Mouse (Mus musculus) spleen, adult 12 weeks (tissue): ENCODE results near the gene Tssk3.
A peak's percentile ranks its signal among the peaks of the same experiment; 100 is the strongest.
"Not testable (repeated sequence)": the region's sequence is repeated elsewhere in the genome, so short reads cannot be mapped to it uniquely, and the experiment has no call there.

ENCODE experiments used
- DNase-seq: peaks from one replicate; pipeline ENCODE4 v3.0.0; 2022; ENCODE audit warnings: low spot score

Tssk3 gene

DNA sequence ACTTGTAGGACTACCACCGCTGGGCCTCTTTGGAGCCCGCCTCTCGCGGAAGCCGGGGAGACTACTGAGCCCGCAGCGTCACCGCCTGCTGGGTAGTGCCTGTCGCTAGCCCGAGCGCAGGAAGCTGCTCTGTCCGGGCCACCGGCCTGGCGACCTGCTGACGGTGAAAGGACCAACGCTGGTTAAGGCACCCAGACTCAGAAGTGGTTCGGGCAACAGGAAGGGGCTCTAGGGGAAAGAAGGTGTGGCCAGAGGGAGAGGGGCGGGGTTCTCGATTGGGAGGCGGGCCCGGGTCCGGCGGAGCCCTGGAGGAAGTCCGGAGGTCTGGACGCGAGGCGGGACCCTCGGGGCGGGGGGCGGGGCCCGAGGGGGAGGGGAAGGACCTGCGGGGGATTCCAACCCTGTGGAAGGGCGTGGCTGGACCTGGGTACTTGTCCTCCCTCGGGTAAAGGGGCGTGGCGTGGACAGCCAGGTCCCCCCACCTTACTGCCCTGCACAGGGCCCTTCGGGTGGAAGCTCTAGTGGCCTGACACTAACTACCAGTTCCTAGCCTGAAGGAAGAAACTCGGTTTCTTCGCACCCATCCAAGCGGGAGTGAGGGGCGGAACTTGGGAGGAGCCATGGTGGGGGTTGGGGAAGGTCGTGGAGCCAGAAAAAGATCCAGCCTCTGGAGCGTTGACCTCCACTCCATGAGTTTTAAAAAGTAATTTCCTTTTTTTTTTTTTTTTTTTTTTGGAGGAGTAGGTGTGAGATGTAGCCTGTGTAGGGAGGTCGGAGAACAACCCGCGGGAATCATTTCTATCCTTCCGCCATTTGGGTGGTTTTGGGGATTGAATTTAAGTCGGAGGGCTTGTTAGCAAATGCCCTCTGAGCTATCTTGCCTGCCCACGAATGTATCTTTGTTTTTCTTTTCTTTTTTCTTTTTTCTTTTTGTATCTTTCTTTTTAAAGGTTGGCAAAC, 10.1 kb upstream of the Tssk3 start:
- DNase-seq: no peak

- DNase-seq: no peak
These were observed 9.2 kb upstream of the Tssk3 start for GRCm38 (mm10) chr4:129500017-129500416.

- no peak for DNase-seq
These were observed 8.1 kb upstream of the Tssk3 start for GRCm38 (mm10) chr4:129498941-129499340.

DNA sequence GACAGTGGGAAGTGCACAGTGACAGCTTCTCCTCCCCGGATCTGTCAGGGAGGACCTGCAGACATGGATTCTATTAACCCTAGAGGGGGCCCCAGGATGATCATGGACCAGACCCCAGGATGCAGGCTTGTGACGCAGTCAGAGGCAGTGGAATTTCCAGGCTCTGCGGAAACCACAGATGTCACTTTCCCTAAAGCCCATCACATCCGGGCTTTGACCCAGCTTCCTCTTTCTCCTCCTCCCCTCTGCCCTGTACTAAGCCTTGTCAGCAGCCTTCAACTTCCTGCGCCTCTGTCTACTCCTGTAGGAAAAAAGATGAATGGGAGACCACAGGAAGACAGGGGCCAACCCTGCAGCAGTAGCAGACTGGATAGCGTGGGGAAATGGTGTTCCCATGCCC, 5.8 kb upstream of the Tssk3 start:
- DNase-seq: no peak

DNA sequence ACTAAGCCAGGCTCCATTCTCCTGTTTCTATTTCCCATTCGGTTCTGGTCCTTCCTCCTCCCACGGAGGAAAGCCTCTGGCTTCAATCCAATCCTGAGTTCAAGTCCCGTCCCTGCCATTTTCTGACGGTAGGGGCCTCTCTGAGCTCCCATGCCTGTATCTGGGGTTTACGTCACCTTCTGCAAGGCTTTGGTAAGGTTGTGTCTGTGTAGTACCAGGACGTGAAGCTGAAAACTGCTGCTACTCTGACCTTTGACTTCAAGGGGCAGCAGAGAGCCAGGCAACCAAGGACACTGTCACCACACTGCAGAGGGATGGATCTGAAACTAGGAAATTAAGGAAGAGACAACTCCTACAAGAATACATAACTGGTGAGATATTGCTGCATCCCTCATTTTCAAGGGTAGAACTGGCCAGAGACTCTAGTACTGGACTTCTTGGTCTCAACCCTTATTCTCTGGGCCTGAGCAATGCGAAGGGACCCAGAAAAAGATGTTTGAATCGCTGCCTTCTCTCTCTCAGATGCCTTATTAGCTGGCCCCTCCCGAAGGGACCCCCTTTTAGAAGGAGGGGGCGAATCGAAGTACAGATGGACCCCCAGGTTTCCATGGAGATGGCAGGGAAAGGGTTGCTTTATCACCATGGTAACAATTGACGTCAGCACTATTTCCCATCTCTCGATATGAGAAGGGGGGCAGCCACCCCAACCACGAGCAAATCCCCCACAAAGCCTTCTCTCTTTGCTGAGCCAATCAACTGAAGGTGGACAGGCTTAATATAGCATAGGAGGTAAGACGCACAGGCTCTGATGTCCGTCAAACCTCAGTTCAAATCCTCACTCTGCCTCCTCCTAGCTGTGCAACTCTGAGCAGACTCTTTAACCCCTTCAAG, 5.1 kb upstream of the Tssk3 start:
- no peak for DNase-seq

GRCm38 (mm10) chr4:129494681-129495080, 3.9 kb upstream of the Tssk3 start:
- no peak for DNase-seq

DNA sequence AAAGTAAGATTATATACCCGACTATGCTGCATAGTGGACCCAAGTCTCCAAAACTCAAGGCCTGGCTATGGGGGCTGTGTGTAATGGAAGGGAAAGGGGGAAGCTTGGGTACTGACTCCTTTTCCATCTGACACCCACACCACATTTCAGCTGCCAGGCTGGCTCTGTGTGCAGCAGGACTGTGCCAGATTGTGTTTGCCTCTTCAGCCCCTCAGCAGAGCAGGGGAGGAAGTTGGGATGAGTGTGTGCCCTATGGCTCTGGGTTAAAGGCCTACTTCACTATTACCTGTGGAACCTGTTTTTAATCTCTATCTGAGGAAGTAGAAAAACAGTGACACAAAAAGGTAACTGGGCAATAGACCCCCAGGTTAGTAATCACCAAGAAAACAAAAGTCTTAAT, 9.7 kb downstream of the Tssk3 start:
- no peak for DNase-seq

GRCm38 (mm10) chr4:129479863-129480262, 11.0 kb downstream of the Tssk3 start:
- DNase-seq: no peak

DNA sequence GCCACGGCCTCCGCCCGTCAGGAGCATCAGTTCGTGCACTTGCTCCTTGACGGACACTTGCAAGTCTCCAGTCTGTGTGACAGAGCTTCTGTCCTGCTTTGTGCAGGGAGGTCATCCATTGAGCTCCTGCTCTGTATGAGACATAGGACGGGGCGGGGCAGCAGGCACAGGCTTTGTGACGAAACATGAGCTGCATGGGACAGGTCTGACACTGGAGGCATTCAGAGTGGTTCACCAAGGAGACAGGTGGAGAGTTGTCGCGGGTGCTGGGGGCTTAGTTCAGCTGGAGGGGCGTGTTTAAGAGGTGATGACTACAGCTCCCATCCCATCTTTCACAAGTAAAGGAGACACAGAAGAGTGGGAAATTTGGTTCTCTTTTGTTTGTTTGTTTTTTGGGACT, 14.8 kb downstream of the Tssk3 start:
- no peak for DNase-seq

DNA sequence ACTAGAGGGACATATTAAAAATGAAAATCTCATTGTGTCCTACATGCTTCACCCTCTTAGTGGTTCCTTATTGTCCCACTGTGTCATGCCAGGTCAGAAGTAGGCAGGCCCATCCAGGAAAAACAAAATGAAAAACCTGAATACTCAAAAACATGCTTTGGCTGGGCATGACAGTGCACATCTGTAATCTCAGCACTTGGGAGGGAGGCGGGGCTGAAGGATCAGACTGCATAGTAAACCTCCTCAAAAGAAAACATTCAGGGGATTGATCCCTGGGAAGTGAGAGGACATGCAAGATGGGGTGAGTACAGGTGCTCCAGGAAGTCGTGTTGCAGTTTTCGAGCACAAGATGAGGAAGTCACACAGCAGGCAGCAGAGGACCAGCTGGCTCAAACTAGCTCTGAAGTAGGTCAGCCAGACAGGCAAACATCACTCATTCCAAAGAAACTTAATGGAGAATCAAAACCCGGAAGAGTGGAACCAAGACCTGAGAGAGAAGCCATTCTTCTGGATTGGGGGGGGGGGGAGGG, 26.5 kb downstream of the Tssk3 start:
- peak; percentile 53 for DNase-seq

DNA sequence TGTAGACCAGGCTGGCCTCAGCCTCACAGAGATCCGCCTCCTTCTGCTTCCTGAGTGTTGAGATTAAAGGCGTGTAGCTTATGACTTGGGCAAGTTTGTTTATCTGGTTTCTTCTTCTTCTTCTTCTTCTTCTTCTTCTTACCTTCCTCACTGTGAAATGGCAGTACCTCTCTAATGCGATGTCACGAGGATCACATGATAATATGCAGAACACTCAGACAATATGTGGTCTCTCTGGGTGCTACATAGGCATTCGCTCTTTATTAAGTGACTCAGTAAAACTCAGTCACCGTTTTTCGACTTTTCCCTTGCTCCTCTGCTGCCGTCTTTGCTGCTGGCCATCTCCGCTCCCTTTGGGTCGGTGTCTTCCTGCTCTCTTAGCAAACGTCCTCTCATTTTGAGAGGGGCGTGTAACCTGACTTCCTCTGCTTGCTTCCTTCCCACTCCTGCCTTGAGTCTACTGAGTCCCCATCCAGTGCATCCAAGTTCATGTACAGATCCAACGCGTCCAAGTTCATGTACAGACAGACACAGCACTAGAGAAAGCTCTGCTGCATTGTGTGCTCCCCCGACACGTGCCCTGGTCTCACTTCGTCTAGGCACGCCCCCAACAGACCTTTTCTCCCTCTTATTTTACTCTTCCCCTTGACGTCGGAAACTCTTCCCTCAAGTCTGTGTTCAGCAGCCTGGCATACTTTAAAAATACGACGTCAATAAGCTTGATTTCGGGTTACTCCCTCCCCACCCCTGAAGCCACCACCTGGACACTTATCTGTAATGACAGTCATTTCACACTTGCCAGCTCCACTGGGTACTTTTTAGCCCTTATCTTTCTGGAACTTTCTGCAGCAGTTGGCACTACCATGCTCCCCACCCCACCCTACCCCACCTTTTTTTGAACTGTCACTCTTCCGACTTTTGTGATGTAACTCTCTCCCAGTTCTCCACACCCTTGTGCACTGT, 27.4 kb downstream of the Tssk3 start:
- peak; percentile 66 for DNase-seq

GRCm38 (mm10) chr4:129462118-129462517, 28.7 kb downstream of the Tssk3 start:
- peak; percentile 28 for DNase-seq

- peak; percentile 99 for DNase-seq
These were observed 29.4 kb downstream of the Tssk3 start, which contains the start of gene Bsdc1 for GRCm38 (mm10) chr4:129461183-129461960. Gene Bsdc1 (plus strand): TSS chr4:129461581.

- no peak for DNase-seq
These were observed 30.0 kb downstream of the Tssk3 start for GRCm38 (mm10) chr4:129460827-129461182.

- DNase-seq: no peak
These were observed 31.1 kb downstream of the Tssk3 start for GRCm38 (mm10) chr4:129459726-129460125.

DNA sequence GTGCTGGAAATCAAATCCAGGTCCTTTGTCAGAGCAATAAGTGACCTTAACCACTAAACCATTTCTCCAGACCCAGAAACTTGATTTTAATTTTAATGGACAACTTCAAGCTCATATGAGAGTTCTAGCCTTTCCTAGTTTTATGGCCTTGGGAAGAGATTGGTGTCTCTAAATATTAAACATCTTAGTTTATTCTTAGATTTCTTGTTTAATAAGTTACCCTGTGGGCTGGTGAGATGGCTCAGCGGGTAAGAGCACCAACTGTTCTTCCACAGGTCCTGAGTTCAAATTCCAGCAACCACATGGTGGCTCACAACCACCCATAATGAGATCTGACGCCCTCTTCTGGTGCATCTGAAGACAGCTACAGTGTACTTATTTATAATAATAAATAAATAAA, 33.5 kb downstream of the Tssk3 start:
- not testable (repeated sequence) for DNase-seq

DNA sequence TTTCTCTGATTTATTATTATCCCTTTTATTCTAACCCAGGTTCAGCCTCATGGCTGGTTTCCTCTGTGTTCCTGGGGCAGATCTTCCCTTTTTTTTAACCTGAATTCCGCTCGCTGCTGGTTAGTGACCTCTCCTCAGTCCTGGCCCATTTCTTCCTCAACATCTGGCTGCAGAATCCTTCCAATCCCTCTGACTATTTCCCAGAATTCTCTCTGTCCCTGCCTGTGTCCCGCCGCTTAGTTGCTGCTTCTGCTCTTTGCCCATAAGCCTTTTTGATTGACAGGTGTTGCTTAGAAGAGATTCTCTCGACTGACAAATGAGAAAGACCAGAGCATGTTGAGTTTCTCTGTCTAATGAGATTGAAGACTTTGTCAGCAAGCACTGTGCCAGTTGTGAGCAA, 34.7 kb downstream of the Tssk3 start:
- no peak for DNase-seq

GRCm38 (mm10) chr4:129455265-129455664, 35.6 kb downstream of the Tssk3 start:
- DNase-seq: peak; percentile 43

DNA sequence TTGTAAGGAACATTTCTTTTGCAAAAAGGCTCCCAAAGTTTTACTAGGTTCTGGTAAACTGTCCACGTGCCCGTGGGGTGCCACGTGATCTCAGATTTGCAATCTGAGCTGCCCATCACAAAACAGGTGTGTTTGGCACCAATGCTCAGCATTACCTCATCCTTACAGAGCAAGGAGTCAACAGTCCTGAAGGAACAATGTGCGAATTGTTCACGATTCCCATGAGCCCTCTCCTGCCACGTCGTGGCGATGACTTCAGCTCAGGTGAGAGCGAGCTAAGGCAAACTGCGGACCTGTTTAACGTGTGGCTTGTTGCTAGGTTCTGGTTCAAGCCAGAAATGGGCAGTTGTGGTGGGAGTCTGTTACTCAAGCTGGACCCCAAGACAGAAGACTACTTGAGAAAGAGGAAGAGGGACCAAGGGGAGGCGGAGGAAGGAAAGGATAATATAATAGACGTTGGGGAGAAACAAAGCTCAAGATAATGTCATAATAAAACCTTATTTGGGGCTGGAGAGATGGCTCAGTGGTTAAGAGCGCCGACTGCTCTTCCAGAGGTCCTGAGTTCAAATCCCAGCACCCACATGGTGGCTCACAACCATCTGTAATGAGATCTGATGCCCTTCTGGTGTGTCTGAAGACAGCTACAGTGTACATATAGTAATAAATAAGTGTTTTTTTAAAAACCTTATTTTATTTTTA, 39.2 kb downstream of the Tssk3 start:
- no peak for DNase-seq

- DNase-seq: no peak
These were observed 40.0 kb downstream of the Tssk3 start for GRCm38 (mm10) chr4:129450851-129451250.
